Mouse (Mus musculus): ENCODE results near the gene Tnfaip1. TPM values are rescaled to one million over a fixed set of nuclear protein-coding genes. Genes with fewer than 3 reads are reported as not detected.
"Not testable (repeated sequence)": the region's sequence is repeated elsewhere in the genome, so short reads cannot be mapped to it uniquely, and the experiment has no call there.

The Tnfaip1 gene
- total RNA-seq (2022): 10 to 100 TPM; 44.2 to 54.5 (median 48.9) TPM

DNA sequence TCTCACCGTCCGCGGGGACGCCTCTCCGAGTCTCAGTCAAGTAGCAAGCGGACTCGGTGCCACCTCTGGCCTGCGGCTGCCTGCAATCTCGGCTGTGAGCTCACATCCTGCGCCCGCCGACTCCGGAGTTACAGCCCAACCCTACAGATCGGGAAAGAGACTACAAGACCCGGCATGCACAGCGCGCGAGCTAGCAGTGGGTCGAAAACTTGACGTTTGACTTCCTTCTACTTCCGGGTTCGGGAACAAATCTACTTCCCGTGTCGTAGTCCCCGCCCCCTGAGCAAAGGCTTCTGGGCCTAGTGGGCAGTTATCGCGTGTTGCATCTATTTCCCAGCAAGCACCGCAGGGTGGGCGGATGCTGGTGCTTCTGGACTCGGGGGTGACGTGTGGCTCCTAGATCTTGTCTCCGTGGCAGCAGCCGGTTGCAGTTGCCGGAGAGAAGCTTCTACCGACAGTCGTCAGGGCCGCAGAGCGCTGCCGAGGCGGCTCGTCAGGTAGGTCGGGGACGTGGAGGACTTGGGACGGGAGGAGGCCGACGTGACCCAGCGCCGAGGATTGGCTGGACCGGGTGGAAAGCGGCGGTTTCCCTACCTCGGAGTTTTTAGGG is at the start of gene Tnfaip1, which contains the start of gene Ift20:
TSS of gene Tnfaip1 (minus strand) at position 253 of the 610 bp plus-strand sequence.
TSS of gene Ift20 (plus strand) at position 282 of the 610 bp plus-strand sequence.
- DNase-seq (ENCODE audit: low spot score in 2 of 2): peak; percentile 94 to 97

DNA sequence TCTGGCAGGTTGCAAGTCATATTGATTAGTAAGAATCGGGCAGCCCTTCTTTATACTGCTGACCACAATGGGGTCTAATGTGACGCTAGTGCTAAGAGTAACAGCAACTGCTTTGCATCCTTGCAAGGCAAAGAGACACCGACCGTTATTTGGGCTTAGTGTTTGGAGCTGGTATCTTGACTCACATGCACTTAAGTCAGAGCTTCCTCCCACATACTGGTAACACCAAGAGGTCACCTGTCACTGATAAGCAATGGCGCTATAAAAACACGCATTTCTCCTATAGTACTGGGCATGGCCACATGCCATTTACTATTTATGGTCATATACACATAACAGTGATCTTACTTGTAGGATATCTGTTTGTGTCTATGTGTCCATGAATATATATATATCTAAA is 46.7 kb upstream of the Tnfaip1 start:
- no peak for DNase-seq (ENCODE audit: low spot score in 2 of 2)

DNA sequence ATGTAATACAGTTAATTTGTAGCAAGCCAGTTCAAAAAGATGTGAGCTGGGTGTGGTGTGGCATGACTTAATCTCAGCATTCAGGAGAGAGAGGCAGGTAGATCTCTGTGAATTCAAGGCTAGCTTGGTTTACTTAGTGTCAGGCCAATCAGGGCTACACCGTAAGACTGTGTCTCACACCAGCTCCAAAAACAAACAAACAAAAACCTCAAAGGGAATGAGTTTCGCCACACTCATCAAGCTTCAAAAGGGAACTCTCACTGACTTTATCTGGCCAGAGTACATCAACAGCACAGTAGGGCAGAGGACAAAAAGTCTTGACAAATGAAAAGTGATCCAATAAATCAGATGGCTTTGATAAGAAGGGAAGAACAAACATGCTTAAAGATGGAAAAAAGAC is 38.8 kb upstream of the Tnfaip1 start:
- no peak for DNase-seq (ENCODE audit: low spot score in 2 of 2)

DNA sequence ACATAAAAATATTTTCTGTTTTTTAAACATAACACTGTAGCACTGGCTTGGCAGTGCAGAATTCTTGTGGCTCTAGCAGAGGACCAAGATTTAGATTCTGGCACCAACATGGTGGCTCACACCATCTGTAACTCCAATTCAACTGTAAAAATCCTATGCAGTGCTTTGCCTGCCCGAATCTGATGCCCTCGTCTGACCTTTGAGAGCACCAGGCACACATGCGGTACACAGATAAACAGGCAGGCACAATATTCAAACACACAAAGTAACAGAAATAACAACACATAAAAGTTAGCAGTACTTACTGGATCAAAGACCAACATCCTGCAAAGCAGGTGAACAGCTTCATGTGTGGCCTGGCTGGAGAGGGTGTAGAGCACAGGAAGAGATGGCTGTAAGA is 38.4 kb upstream of the Tnfaip1 start:
- DNase-seq (ENCODE audit: low spot score in 2 of 2): no peak

DNA sequence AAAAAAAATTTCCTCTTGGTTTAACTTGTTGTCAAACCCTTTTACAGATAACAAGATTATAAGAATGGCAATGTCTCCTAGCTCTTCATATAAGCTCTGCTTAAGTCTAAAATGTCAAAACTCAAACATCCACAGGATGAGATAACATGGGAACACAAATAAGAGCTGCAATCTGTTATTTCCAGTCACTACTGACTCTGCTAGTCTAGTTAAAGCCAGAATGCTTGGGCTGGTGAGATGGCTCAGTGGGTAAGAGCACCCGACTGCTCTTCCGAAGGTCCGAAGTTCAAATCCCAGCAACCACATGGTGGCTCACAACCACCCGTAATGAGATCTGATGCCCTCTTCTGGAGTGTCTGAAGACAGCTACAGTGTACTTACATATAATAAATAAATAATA is 37.9 kb upstream of the Tnfaip1 start:
- not testable (repeated sequence) for DNase-seq (ENCODE audit: low spot score in 2 of 2)

DNA sequence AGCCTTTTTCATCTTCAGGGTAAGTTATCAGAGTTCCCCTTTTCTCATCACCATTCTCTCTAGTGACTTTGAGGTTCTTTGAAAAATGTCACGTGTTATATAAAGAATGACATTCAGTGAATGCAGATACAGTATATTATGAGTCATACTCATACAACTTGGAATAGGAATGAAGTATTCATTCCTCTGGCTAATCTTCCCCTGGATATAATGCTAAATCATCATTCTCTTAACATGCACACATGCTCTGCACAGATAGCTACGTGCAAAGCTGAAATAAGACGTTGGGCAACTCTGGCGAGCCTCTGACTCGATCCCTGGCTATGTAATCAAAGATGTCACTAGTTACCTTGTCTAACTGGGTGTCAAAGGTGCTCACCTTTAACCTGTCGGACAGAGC is 35.7 kb upstream of the Tnfaip1 start:
- DNase-seq (ENCODE audit: low spot score in 2 of 2): no peak

DNA sequence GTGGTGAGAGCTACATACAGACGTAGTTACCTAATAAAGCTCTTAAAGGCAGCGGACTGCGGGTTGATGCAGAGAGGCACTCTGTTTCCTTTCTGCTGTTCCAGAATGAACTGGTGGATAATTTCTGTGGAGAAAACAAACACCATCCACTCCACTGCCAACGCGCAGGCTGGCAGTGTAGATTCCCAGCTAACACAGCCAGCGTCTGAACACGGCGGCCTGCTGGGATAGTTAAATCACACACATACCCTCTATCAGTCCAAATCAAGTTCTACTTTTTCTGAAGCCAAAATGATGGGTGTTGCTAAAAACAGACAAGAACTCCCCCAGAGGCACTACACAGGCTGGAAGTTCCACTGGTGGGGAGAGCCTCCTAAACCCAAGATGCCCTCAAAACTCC is 35.3 kb upstream of the Tnfaip1 start:
- DNase-seq (ENCODE audit: low spot score in 2 of 2): no peak

DNA sequence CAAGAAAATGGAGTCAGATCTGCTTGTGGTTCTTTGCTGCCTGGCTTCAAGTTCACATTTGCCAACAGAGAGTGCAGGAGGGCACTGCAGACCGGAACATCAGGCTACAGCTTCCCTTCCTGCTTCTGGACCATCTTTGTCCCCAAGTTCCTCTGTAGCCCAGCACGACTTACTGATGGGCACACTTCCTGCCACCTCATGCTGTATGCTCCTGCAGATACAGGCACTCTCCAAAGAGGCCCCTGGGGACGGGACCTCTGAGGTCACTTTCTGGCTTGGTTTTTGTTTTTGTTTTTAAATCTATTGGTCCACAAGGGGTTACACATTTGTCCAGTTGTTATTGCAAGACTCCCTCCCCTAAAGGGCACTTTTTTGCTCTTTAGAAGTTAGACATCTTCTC is 33.7 kb upstream of the Tnfaip1 start:
- DNase-seq (ENCODE audit: low spot score in 2 of 2): no peak

DNA sequence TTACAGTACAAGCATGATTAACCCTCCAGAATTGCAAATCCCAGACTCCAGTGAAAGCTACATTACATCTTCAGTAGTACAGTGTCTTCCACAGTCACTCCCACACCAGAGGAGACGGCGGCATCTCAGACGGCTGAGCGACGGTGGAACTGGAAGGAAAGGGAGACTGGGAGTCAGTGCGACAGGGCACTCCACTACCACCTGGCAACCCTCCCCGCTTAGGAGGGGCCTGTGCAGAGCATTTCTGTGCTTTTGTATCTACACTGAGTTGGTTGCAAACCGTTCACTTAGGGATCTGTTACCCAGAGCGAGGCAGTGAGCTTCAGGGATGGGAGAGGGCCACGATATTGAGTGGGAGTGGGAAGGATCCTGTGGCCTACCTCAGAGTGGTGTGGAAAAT is 32.7 kb upstream of the Tnfaip1 start:
- DNase-seq (ENCODE audit: low spot score in 2 of 2): no peak

DNA sequence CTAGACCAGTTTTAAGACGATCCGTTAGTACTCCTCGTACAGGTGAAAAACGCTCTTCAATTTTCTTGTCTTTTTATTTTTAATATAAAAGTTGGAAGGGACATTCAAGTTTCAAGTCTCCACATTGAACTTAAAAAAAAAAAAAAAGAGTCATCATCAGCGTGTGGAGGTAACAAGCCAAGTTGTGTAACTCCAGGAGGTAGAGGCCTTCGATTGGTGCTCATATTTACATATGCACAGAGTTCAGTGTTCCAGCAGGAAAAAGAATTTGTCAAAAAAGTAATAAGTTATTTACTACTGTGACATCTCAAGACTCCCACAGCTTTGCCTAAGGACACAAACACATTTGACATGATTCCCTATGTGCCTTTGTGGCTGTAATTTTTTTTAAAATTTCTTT is 31.5 kb upstream of the Tnfaip1 start:
- DNase-seq (ENCODE audit: low spot score in 2 of 2): no peak

DNA sequence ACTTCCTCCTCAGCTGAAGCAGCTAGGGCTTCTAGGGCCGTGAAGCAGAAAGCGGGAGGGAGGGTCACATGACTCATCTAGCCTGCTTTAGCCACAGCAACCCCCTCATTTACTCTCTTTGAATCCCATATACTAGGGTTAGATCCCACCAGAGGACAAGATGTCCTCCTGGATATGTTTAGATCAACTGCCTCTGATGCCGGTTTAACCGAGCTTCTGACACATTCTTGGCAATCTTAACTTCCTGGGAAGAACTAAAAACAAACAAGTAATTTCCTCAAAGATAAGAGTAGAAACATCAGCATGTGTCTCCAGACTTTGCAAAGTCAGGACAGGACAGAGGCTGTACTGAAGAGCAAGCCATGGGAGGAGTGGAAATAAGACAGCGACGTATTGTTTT is 30.6 kb upstream of the Tnfaip1 start:
- DNase-seq (ENCODE audit: low spot score in 2 of 2): no peak

DNA sequence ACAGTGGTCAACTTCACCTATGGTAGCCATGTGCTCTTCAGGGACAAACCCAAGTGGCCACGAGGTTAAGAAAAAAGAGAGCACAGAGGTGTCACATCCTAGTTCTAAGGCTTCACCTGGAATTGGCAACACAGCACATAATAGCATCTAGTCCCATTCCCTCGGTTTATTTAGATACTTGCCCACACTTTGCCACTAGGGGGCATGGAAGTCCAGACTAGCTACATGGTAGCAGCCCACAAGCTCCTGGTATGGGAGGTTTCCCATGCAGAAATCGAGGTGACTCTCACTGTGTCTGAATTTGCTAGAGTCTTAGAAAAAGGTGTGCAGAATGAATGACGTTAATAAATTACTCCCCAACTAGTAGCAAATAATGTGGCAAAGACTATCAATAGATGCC is 24.3 kb upstream of the Tnfaip1 start:
- DNase-seq (ENCODE audit: low spot score in 2 of 2): peak in 1 of 2 experiments; percentile 7

DNA sequence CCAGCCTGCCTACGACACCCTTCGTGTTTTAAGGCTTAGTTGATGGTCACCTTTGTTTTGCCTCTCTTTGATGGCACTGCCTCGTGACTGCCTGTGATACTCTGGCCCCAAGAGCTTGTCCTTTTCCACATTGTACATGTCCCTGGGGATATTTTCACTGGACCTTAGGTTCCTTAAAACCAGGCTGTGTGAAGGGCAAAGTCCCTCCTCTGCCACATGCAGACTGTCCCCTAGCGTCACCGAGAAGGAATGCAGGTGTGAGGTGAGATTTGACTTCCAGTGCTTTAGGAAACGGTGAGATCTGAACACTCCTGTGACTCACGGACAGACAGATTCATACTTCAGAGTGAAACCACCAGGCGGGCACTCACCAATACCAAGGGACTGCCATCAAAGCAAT is 21.1 kb upstream of the Tnfaip1 start:
- no peak for DNase-seq (ENCODE audit: low spot score in 2 of 2)

DNA sequence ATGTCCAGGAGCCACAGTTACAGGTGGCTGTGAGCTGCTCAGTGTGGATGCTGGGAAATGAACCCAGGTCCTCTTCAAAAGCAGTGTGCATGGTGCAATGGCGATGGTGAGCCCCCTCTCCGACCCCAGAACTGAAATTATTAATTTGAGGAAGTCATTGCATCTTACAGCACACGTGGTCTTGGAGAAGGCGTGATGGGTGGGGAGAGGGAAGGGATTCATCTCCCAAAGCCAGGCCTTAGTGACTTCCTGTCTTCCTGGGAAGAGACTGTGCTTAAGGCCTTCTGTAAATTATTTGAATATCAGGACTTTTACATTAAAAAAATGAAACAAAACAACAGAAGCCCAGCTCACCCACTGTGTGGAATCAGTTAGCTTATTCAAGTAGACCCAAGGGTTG is 19.9 kb upstream of the Tnfaip1 start:
- no peak for DNase-seq (ENCODE audit: low spot score in 2 of 2)

DNA sequence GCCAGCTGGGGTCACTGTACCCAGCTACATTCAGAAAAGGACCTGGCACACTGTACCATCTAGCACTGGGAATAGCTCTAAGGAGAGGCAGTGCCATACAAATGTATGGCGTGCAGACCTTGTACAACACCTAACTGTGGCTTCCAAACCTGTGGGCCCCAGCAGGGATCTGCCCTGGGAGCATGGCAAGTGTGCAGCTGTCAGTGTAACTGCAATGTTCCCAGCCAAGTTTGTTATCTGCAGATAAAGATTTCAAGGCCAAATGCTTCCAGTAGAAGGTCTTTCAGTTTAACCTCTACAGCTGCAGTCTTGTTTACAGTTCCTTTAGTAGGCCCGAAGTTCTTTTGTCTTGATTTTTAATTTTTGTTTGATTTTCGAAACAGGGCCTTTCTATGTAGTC is 19.5 kb upstream of the Tnfaip1 start:
- no peak for DNase-seq (ENCODE audit: low spot score in 2 of 2)

DNA sequence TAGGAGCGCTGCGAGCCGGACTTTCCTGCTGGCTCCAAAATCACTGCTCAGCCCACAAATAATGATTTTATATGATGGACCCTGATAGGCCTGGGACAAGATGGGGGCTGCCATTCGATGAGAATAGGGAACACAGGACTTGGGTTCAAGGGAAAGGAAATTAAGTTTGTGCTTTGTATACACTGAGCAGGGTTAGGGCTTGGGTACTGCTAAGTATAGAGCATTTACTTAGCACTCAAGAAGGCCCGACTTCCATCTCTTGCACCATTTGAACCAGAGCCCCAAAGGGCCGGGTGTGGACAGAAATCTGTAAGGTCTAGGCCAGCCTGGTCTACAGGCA is 14.9 kb upstream of the Tnfaip1 start:
- DNase-seq (ENCODE audit: low spot score in 2 of 2): no peak

DNA sequence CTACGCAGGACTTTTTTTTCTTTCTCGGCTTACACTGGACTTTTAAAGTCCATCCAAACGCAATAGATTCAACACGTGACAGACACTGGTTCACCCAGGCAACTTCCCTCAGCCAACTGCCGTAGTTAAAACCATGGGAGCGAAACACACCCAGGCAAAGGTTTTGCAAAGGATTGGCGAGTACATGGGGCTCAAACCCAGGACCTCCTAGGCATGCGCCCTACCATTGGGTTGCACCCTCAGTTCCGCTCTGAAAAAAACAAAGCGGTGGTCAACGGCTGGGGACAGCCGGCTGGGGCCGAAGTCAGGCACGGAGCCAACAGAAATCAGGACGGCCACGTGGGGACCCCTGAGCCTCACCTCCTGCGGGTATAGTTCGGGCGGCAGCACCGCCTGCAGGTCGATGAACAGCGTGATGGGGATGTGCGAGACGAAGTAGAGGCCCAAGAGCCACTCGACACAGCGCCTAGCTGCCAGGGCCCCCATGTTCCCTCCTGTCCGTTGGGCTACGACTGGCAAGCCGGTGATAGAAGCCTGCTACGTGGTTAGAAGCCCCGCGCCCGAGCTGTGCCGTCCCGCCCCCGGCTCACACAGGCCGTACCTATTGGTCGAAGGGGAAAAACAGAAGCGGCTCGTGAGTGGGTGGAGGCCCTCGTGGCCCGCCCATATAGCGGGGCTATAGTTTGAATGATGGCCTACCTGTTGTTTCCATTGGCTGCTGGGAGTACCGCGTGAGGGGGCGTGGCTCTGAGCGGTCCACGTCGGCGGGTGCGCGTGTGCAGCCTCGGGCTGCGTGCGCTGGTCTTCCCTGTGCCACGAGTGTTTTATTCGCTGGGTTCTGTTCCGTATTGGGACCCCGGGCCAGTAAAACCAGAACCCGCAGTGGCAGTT is 14.3 kb upstream of the Tnfaip1 start, which contains the start of gene Tmem97:
TSS of gene Tmem97 (minus strand) at position 610 of the 891 bp plus-strand sequence.
- peak; percentile 94 to 95 for DNase-seq (ENCODE audit: low spot score in 2 of 2)

DNA sequence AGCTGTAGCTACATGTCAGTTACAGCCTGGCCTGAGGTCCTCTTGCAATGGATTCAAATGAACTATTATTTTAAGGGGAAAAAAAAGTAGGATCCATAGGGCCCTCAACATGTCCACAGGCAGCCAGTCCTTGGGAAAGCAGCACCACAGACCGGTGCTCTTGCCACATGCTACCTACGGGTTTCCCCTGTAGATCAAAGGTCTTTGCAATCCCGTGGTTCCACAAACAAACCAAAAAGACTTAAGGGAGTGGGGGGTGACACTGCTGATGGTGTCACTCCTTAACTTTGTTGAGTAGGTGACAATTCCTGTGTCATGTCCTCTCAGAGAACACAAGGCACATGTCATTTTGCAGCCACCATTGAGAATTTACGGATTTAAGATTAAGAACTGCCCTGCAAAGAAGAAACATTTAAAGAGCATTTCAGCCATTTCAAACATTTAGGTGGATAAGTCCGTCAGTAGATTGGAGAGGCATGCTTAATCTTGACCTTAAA is 13.4 kb upstream of the Tnfaip1 start:
- no peak for DNase-seq (ENCODE audit: low spot score in 2 of 2)

DNA sequence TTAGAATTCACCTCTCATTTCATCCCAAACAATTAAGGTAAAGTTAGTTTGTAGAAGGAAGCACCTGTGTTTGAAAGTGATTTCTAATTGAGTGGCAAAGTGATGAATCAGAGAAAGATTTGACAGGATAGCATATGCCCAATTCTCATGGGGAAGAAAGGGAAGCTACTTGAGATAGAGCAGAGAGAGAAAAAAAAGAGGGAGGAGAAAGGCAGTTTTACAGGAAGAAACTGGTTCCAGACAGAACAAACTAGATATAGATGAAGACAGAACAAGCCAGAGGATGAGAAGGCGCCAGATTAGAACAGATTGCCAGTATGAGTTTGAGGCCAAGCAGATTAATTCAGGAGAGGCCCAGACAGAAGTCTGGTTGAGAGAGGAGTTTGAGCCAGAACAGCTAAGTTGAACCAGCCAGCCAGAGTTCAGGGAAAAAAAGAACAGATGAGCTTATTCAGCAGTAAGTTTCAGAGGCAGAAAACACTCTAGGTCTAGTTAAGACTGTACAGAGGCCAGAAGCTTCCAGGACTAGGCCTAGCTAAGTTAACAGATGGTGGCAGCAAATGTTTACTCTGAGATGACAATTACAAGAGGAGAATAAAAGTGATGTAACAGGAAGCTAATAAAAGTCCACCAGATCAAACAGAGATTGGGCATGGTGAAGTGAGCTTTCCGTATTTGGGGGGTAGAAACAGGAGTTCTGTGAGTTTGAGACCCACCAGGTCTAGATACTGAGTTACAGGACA is 11.8 kb upstream of the Tnfaip1 start:
- DNase-seq (ENCODE audit: low spot score in 2 of 2): no peak

DNA sequence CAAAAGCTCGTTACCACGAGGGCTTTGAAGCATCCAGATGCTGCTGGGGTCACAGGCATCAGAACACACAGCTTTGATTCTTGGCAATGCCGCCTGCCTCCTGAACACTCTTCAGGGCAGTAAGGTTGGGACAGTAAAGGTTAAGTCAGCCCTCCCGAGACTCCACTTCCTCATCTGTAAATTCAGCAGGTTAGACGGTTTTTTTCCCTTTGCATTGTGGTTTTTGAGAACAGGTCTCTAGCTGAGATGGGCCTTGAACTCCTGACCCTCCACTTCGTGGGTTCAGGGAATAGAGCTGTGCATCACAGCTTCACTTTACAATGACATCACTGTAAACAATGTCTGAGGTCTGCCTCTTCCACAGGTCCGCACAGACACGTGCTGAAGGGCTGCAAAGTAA is 9.0 kb upstream of the Tnfaip1 start:
- no peak for DNase-seq (ENCODE audit: low spot score in 2 of 2)

DNA sequence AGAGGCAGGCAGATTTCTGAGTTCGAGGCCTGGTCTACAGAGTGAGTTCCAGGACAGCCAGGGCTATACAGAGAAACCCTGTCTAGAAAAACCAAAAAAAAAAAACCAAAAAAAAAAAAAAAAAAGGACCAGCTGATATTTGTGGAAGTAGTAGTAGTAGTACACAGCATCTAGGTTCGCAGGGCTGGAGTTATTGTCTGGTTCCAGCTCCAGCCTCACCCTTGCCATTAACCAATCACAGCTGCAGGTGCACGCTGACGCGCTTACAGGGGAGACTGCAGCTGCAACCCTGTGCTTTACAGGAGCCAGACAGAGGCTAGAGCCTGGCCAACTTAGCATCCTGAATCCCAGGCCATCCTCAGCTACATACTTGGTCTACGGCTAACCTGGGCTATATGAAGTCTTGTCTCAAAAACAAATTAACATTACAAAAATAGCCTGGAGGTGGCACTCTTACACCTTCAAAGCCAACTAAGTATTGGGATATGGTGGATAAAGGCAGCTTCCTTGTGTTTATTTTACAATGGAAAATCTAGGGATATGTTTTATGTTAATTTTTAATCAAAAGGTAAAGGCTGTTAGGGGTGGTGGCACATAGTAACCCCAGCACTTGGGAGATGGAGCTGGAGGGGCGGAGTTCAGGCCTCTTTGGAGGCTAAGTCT is 8.4 kb upstream of the Tnfaip1 start:
- no peak for DNase-seq (ENCODE audit: low spot score in 2 of 2)
